Mouse (Mus musculus): ENCODE measurements around the gene Odf3l2.

The Odf3l2 gene

GRCm38 (mm10) chr10:79590702-79591101, 54.8 kb downstream of the Odf3l2 start:
- no peak for DNase-seq (ENCODE audit: extremely low spot score, low read depth, low spot score)
